Mouse (Mus musculus) embryonic fibroblast, embryonic 13.5 days (primary cell): ENCODE measurements around the gene Rnf13. TPM values are rescaled to one million over a fixed set of nuclear protein-coding genes. Genes with fewer than 3 reads are reported as not detected.
A peak's percentile ranks its signal among the peaks of the same experiment; 100 is the strongest.

ENCODE experiments used
- H3K27ac ChIP-seq: 2 replicates; pipeline ENCODE4 v1.5.1; 2012; ENCODE audit warnings: low read length, control low read depth, inconsistent platforms; ENCODE audit not compliant: insufficient read depth
- H3K4me1 ChIP-seq: 2 replicates; pipeline ENCODE4 v1.6.1; 2011; ENCODE audit warnings: low read length; ENCODE audit not compliant: control insufficient read depth, insufficient read depth
- H3K4me3 ChIP-seq: 2 replicates; pipeline ENCODE4 v1.5.1; 2011; ENCODE audit warnings: mild to moderate bottlenecking, control low read depth, low read length; ENCODE audit not compliant: insufficient read depth
- CTCF ChIP-seq: IDR thresholded peaks from 2 replicates; pipeline ENCODE4 v1.5.1; 2011; ENCODE audit warnings: mild to moderate bottlenecking, control low read depth, low read length, moderate library complexity, borderline replicate concordance; ENCODE audit not compliant: insufficient read depth
- POLR2A ChIP-seq: IDR thresholded peaks from 2 replicates; pipeline ENCODE4 v1.6.1; 2011; ENCODE audit warnings: low read depth, mild to moderate bottlenecking, control low read depth, low read length, moderate library complexity
- polyA plus RNA-seq: library from polyadenylated mRNA; stranded (reverse); fragments of >200 nt; gene quantifications from 2 replicates; pipeline ENCODE4 v1.2.4, GENCODE M21; 2011; ENCODE audit warnings: low read depth; ENCODE audit not compliant: missing spikeins, insufficient read length

The Rnf13 gene
- polyA plus RNA-seq: 54.4 and 61.8 TPM in 2 replicates

DNA sequence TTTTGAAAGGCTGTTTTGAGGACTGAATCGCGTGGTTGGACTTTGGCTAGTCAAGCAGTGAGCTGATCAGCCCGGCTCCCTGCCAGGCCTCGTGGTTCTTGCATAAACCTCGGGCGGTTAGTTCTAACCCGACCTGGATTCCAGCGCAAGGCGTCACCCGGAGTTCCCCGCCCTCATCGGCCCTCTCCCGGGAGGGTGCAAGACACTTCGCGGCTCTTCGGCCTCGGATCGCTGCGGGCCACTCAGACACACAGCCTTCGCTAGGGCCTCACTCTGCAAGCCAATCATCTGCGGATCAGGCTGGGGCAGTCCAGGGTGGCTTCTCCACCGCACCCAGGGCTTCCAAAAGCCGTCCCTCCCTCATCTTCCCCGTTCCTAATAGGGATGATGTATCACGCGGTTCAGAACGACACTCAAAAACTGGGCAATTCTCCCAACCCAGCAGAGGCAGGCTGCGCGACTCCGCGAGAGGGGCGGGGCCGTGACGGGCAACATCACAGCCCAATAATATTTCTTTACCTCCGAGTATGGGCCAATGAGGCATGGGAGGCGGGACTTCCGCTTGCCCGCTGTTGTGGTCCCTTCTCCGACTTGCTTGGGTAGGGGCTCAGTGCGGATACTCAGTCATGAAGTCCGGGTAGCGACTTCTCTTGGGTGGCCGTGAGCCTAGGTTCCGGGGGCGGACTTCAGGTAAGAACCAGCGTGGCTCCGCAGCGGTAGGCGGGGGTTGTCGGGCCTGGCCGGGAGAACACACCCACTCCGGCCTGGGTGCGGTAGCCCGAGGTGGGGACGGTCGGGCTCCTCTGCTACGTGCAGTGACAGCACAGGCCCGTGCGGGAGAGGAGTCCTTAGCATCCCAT, at the start of gene Rnf13:
TSS of gene Rnf13 (plus strand) at position 552 of the 860 bp plus-strand sequence.
- peak within 1 kb of the TSS; percentile 88 for H3K27ac ChIP-seq
- H3K4me1 ChIP-seq: no peaks in the 10 kb centered on the region
- no peak for TF ChIP-seq CTCF
- TF ChIP-seq POLR2A: peak; percentile 74
- H3K4me3 ChIP-seq: peak within 1 kb of the TSS; percentile 86

DNA sequence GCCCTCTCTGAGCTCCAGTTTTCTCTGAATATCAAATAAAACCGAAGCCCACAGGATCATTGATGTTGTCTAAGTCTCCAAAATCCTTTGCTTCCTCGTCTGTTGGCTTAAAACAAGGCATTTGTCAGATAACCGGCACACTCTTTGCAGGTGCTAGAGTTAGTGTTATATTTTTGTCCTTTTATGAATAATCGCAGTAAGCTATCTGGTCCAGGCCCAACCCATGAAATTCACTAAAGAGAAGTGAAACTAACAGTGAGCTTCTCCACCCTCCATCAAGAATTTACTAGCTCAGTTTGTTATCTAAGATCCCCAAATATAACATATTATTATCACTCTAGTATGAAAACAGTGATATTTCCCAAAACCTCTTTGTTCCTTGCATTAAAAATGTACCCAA, 44.1 kb upstream of the Rnf13 start:
- TF ChIP-seq CTCF (no peak), POLR2A (no peak)
- peaks cover 3% of the 10 kb centered on the region; the same call in 1 of the 2 replicates for H3K4me1 ChIP-seq
- no peak overlapping the region for H3K27ac ChIP-seq
- H3K4me3 ChIP-seq: no peak overlapping the region

DNA sequence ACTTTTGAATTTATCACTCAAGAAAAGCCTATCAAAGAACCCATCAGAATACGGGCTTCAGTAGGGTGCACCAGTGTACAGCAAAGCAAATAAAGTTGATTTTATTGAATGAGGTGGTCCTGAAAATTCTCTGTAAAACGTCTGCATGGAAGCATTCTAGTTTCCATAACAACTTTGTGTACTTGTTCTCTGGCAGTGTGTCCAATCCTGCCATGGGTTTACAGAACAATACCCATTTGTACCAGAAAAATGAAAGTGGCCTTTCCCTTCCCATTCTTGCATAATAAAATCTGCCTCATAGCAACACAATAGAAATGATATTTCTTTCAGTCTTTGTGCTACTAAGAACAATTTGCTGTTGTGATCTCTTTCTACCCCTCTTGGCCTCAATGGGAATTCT, 43.1 kb upstream of the Rnf13 start, which contains the start of gene Ankub1:
TSS of gene Ankub1 (minus strand) at position 81 of the 400 bp plus-strand sequence.
- no peak within 1 kb of the TSS for H3K4me3 ChIP-seq

DNA sequence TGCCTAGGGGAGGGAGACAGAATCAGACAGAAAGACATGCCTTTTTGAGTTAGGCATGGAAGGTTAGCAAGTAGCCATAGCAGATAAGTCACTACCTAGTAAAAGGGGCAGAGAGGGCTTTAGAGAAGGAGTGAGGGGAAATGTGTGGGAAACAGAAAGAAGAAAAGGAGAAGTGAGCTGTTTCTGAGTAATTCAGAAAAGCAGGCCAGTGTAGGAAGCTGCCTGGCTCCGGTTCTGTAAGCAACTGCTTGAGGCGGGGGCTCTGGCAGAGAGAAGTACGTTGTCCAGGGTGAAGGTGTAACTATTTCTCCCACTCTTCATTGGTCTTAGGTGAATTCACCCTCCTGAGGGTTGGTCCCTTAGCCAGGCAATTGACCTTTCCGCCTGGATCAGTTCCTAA, 39.6 kb upstream of the Rnf13 start:
- Histone ChIP-seq H3K4me3 (no peak overlapping the region), H3K4me1 (no peaks in the 10 kb centered on the region), H3K27ac (no peak overlapping the region)
- TF ChIP-seq CTCF (no peak), POLR2A (no peak)

More for the DNA sequence above, 43.1 kb upstream of the Rnf13 start, which contains the start of gene Ankub1:
- Histone ChIP-seq H3K4me1 (peaks cover 3% of the 10 kb centered on the region; the same call in 1 of the 2 replicates), H3K27ac (no peak within 1 kb of the TSS)
- TF ChIP-seq CTCF: no peak
- TF ChIP-seq POLR2A: no peak

DNA sequence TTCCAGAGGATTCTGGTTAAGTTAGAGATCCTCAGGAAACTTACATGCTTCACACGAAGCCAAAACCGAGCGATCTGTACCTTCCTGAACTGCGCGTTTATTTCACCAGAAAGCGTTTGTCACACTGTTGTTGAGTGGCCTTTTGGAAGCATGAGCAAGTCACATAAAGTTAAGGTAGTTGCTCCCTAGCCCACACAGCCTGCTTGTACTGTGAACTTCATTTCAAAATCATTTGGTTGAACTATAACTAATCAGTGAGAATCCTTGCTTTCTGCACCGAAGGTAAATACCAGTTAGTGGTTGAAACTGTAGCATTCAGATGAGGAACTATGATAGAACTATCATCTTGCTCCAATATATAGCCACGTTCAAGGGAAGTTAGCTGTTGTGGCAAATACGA, 39.1 kb upstream of the Rnf13 start:
- TF ChIP-seq CTCF: no peak
- TF ChIP-seq POLR2A: no peak
- H3K4me1 ChIP-seq: no peaks in the 10 kb centered on the region
- no peak overlapping the region for H3K27ac ChIP-seq

DNA sequence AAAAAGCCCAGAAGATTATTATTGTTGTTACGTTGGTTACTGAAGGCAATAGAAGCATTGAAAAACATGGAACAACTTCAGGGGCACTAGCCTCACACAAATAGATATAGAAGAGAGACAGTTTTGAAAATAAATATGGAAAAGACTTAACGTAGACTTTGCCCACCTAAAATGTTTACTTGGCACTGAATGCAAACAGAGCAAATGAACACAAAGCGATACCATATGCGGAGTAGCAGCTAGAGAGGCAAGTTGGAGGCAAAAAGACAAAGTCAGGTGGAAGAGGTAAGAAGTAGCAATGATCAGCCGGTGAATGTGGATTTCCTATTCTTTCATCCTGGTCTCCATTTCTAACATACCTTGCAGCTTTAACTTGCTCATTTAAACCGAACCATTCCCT, 21.7 kb upstream of the Rnf13 start:
- Histone ChIP-seq H3K4me1 (no peaks in the 10 kb centered on the region), H3K4me3 (no peak overlapping the region), H3K27ac (no peak overlapping the region)
- TF ChIP-seq CTCF (no peak), POLR2A (no peak)

More for the DNA sequence above, 39.1 kb upstream of the Rnf13 start:
- no peak overlapping the region for H3K4me3 ChIP-seq

DNA sequence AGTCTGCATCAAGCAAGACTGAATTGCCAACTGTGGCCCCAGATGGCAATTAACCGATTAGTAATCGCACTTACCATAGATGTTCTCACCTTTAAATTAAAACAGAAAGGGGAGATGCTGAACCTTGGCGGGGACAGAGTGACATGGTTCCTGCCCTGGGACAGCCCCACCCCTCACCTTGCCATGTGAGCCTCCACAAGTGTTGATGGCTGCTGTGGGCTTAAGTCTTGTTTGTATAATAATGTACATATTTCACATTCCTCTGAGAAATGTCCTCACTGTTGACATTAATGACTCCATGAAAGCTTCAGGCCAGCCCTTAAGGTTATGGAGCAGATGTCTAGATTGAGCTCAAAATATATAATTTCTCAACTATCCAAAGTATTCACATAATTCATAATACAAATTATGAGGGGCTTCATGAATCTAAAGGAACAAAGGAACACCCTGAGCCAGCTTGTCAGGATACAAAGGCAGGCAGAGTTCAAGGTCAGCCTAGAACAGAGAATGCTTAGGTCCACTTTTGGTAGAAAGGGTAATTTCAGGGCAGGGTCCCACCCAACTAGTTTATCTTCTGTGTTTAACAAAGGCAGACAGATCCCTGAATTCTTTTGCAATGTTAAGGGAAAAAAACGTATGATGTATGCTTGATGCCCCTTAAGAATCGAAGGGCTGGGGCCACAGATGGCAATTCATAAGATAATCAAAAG, 3.5 kb upstream of the Rnf13 start:
- TF ChIP-seq POLR2A: no peak
- TF ChIP-seq CTCF: no peak
- H3K27ac ChIP-seq: no peak overlapping the region
- no peak overlapping the region for H3K4me3 ChIP-seq
- H3K4me1 ChIP-seq: no peaks in the 10 kb centered on the region

DNA sequence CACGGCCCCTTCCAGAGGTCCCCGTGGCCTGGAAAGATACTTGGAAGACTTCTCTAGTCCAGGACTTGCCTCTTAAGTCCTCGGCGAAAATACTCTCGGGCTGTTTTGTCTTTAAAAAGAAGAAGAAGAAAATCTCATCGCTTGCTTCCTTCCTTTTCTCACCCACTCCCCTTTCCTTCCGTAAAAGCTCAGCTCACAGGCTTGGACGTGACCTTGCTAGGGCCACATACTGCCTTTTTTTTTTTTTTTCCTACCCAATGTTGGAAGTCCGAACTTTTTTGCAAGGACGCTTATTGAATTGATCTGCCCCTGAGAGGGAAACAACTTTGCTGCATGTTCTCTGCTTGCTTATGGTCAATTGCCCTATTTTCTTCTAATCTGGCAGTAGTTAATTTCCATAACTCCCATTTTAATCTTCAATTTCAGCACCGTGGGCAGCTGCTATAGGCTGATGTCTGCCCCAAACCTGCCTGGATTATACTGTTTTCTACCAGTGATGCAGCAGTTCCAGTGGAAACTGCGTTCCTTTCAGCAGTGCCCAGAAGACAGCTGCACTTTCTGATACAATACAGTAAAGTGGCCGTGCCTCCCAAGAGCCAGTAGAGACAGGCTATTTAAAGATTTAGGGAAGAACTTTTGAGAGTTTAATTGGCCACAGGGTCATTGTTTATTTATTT, 695 bp downstream of the Rnf13 start:
- H3K4me3 ChIP-seq: peak overlapping the region; percentile 86
- no peaks in the 10 kb centered on the region for H3K4me1 ChIP-seq
- TF ChIP-seq POLR2A: no peak
- no peak for TF ChIP-seq CTCF
- peak overlapping the region; percentile 53 for H3K27ac ChIP-seq

DNA sequence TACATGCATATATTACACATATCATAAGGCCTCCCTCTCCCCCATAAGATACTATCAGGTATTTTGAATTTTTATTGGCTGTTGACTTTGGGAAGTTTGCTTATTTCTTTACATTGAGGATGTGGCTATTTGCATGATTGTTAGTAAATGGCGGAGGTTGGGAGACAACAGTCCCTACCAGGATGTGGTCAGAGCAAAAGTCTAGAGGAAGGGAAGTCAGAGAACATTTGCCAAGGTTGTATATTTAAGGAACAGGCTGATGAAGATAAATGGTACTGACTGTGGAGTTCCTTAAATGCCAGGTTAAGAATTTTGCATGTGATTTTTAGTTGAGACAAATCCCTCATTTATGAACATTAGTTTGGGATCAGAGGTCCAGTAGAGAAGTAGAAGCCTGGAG, 4.0 kb downstream of the Rnf13 start:
- H3K4me3 ChIP-seq: no peak overlapping the region
- TF ChIP-seq CTCF: no peak
- TF ChIP-seq POLR2A: no peak
- no peak overlapping the region for H3K27ac ChIP-seq
- H3K4me1 ChIP-seq: no peaks in the 10 kb centered on the region
